Mouse (Mus musculus) spleen, adult 2 months (tissue): ENCODE measurements around the gene Fkrp.

Source experiments
- CTCF ChIP-seq: fragments of 200-500 bp; IDR thresholded peaks from 2 replicates; pipeline ENCODE4 v1.5.1; 2011; ENCODE audit warnings: mild to moderate bottlenecking, inconsistent platforms; ENCODE audit not compliant: insufficient read depth, insufficient read length, insufficient replicate concordance; ENCODE audit errors: extremely low read depth
- POLR2A ChIP-seq: fragments of 200-500 bp; IDR thresholded peaks from 2 replicates; pipeline ENCODE4 v1.6.1; 2011; ENCODE audit warnings: low read depth, low read length, inconsistent platforms

GRCm38 (mm10) chr7:16808647-16809046 lies 7.9 kb downstream of the Fkrp start:
- TF ChIP-seq POLR2A (no peak), CTCF (no peak)
